Mouse (Mus musculus): ENCODE data around the gene H2-D1.
"Not testable (repeated sequence)": the region's sequence is repeated elsewhere in the genome, so short reads cannot be mapped to it uniquely, and the experiment has no call there.

Gene H2-D1

GRCm38 (mm10) chr17:35262664-35263522 is at the start of gene H2-D1:
Gene H2-D1, plus strand, starts transcription at chr17:35262730.
- DNase-seq (ENCODE audit: low spot score): peak; percentile 97

- no peak for DNase-seq (ENCODE audit: low spot score)
These were observed 49.5 kb upstream of the H2-D1 start for GRCm38 (mm10) chr17:35213071-35213470.

- DNase-seq (ENCODE audit: low spot score): no peak
These were observed 43.9 kb upstream of the H2-D1 start for GRCm38 (mm10) chr17:35218516-35219193.

- no peak for DNase-seq (ENCODE audit: low spot score)
These were observed 42.9 kb upstream of the H2-D1 start for GRCm38 (mm10) chr17:35219601-35220041.

- no peak for DNase-seq (ENCODE audit: low spot score)
These were observed 42.2 kb upstream of the H2-D1 start, which contains the start of gene Gm16181 for GRCm38 (mm10) chr17:35220156-35220952. Gene Gm16181, plus strand, starts transcription at chr17:35220834.

- no peak for DNase-seq (ENCODE audit: low spot score)
These were observed 40.2 kb upstream of the H2-D1 start for GRCm38 (mm10) chr17:35222299-35222698.

GRCm38 (mm10) chr17:35224641-35225040 is 37.9 kb upstream of the H2-D1 start:
- DNase-seq (ENCODE audit: low spot score): no peak

GRCm38 (mm10) chr17:35225456-35225855 is 37.1 kb upstream of the H2-D1 start:
- DNase-seq (ENCODE audit: low spot score): no peak

- no peak for DNase-seq (ENCODE audit: low spot score)
These were observed 35.9 kb upstream of the H2-D1 start for GRCm38 (mm10) chr17:35226561-35227046.

- DNase-seq (ENCODE audit: low spot score): no peak
These were observed 31.5 kb upstream of the H2-D1 start for GRCm38 (mm10) chr17:35231022-35231421.

- peak; percentile 80 for DNase-seq (ENCODE audit: low spot score)
These were observed 30.5 kb upstream of the H2-D1 start for GRCm38 (mm10) chr17:35232043-35232442.

- DNase-seq (ENCODE audit: low spot score): no peak
These were observed 29.9 kb upstream of the H2-D1 start for GRCm38 (mm10) chr17:35232659-35233058.

- peak; percentile 47 for DNase-seq (ENCODE audit: low spot score)
These were observed 29.2 kb upstream of the H2-D1 start, which contains the start of gene Atp6v1g2 for GRCm38 (mm10) chr17:35233114-35233980. Gene Atp6v1g2, plus strand, starts transcription at chr17:35233660.

- not testable (repeated sequence) for DNase-seq (ENCODE audit: low spot score)
These were observed 28.4 kb upstream of the H2-D1 start for GRCm38 (mm10) chr17:35234090-35234489.

- DNase-seq (ENCODE audit: low spot score): no peak
These were observed 27.6 kb upstream of the H2-D1 start for GRCm38 (mm10) chr17:35234903-35235302.

GRCm38 (mm10) chr17:35235614-35236389 is 26.7 kb upstream of the H2-D1 start, which contains the start of gene Nfkbil1:
Gene Nfkbil1, minus strand, starts transcription at chr17:35235792.
- peak; percentile 99 for DNase-seq (ENCODE audit: low spot score)

- DNase-seq (ENCODE audit: low spot score): peak; percentile 93
These were observed 26.2 kb upstream of the H2-D1 start for GRCm38 (mm10) chr17:35236390-35236746.

- DNase-seq (ENCODE audit: low spot score): no peak
These were observed 25.5 kb upstream of the H2-D1 start for GRCm38 (mm10) chr17:35236996-35237395.

- no peak for DNase-seq (ENCODE audit: low spot score)
These were observed 25.0 kb upstream of the H2-D1 start for GRCm38 (mm10) chr17:35237504-35237903.

GRCm38 (mm10) chr17:35239700-35240099 is 22.8 kb upstream of the H2-D1 start:
- peak; percentile 53 for DNase-seq (ENCODE audit: low spot score)

All from adipocyte (in vitro differentiated cells).